Mouse (Mus musculus) stomach, postnatal 0 days (tissue): ENCODE data around the gene Ndufv3.

ENCODE experiments used
- CTCF ChIP-seq: IDR thresholded peaks from 2 replicates; pipeline ENCODE4 v1.5.1; 2016; ENCODE audit warnings: antibody characterized with exemption, low read depth, mild to moderate bottlenecking, moderate library complexity
- EP300 ChIP-seq: optimal IDR thresholded peaks from 2 replicates; pipeline ENCODE3; 2016; ENCODE audit warnings: antibody characterized with exemption

DNA sequence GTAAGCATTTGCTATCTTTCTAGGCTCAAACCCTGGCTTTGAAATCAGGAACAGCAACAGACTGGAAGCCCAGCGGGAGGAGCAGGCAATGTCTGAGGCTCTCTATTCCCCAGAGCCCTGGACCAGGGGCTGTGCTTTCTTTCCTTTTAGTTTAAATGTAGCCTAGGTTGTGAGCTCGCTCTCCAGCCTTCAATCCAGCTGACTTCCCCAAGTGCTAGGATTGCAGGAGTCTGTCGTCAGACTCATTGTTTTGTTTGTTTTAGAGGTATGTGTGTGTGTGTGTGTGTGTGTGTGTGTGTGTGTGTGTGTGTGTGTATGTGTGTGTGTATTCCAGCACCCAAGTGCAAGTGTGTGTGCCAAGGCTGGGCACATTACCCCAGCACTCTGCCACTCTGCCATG, 20.2 kb downstream of the Ndufv3 start:
- no peak for TF ChIP-seq CTCF
- no peak for TF ChIP-seq EP300
